Comparison of ENCODE assay signal across 13 mouse cellular contexts in the genomic region with DNA sequence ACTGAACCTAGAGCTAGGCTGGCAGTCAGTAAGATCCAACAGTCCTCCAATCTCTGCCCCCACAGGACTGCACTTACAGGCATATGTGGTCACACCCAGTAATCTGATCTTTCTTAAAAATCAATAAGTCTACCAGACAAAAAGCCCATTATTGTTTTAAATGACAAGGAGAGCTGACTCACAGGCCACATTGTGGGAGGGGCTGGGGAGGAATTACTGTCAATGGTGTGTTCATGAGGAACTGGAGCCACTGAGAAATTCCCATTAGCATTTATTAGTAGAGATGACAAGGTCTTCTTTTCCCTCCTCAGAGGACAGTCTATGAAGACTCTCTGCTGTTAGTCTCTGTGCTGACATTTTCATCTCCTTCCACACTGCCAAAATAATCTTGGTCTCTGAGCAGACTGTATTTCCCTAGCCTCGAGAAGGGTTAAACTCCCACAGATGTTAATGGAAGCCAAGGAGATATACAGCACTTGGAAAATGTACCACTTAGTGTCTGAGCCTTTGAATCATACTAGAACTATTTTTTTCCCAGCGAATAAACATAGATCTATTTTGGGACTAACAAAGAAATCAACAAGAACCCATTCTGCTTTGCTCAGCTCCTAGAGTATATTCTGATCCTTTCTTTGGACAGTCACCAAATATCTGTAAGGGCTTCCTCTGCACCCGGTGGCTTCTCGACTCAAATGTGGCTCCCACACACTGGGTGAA.
A peak's percentile ranks its signal among the peaks of the same experiment; 100 is the strongest.
DNase-seq lines count a peak whose midpoint lies in the region; TF ChIP-seq lines count a peak whose summit lies in the region.
"Had no signal": no experiment of that assay in that cellular context is flagged by ENCODE, and none has a peak within 500 bp of the region (broad histone marks: within the 10 kb centered on the region; RNA-seq: fewer than 3 reads in every experiment).

No protein-coding gene starts in this region.

- H3K27ac ChIP-seq in embryonic fibroblast, embryonic 13.5 days (ENCODE audit: insufficient read depth, low read length), result peak overlapping the region; percentile 96
- no peak overlapping the region for H3K27ac ChIP-seq in limb, embryonic 10.5 days
- H3K27ac ChIP-seq: limb, embryonic 15.5 days had no signal

- intact Hi-C loops in gastrocnemius, postnatal 36 days (cut with DNase I), result no loop called here

- no peak for TF ChIP-seq POLR2A in embryonic fibroblast, embryonic 13.5 days (IDR thresholded peaks at IDR 0.05; ENCODE audit: low read depth, low read length)

- peaks cover 8% of the 10 kb centered on the region for H3K4me1 ChIP-seq in embryonic fibroblast, embryonic 13.5 days (ENCODE audit: control insufficient read depth, insufficient read depth, low read length)
- peaks cover 5% of the 10 kb centered on the region for H3K4me1 ChIP-seq in limb, embryonic 10.5 days
- H3K4me1 ChIP-seq: limb, embryonic 15.5 days had no signal

- no peaks in the 10 kb centered on the region for H3K27me3 ChIP-seq in limb, embryonic 10.5 days (ENCODE audit: low read depth, poor library complexity, severe bottlenecking)
- H3K27me3 ChIP-seq: limb, embryonic 15.5 days; Patski had no signal

- no peaks in the 10 kb centered on the region for H3K9me3 ChIP-seq in limb, embryonic 10.5 days (replicated peaks)
- H3K9me3 ChIP-seq: limb, embryonic 15.5 days had no signal

- H3K4me3 ChIP-seq in embryonic fibroblast, embryonic 13.5 days (ENCODE audit: insufficient read depth, low read length), result no peak overlapping the region
- no peak overlapping the region for H3K4me3 ChIP-seq in limb, embryonic 10.5 days
- H3K4me3 ChIP-seq: erythroblast, embryonic 14.5 days; limb, embryonic 15.5 days had no signal

- no peak for TF ChIP-seq CTCF in embryonic fibroblast, embryonic 13.5 days (IDR thresholded peaks at IDR 0.05; ENCODE audit: borderline replicate concordance, insufficient read depth, low read length)

- no peaks in the 10 kb centered on the region for H3K36me3 ChIP-seq in limb, embryonic 10.5 days
- H3K36me3 ChIP-seq: limb, embryonic 15.5 days had no signal

- 84% methylated on average over 4 of the region's 4 CpGs for WGBS in limb, embryonic 10.5 days

- peak; percentile 37 for DNase-seq in heart, adult 11 months
- no peak for DNase-seq in heart, postnatal 4 days
- DNase-seq in kidney, postnatal 10 days, result peak; percentile 24
- no peak for DNase-seq in kidney, postnatal 36 days
- DNase-seq in 416B (ENCODE audit: low read depth), result peak; percentile 42
- DNase-seq in gastrocnemius, postnatal 36 days, result no peak
- no peak for DNase-seq in limb, embryonic 10.5 days (ENCODE audit: low spot score)
- DNase-seq: adrenal gland, adult 8-10 months; cerebellum, adult 9-11 months had no signal

Comparison
In these comparisons a context has a peak if more than half of its experiments do, and no peak if none do; other contexts are left out.
1. DNase-seq: peak in heart, adult 11 months (single experiment), kidney, postnatal 10 days (single experiment) and 416B (single experiment); none in heart, postnatal 4 days (single experiment), kidney, postnatal 36 days (0 of 2), gastrocnemius, postnatal 36 days (0 of 2) and limb, embryonic 10.5 days (single experiment).